Mouse (Mus musculus): ENCODE results near the gene Grap2.
A peak's percentile ranks its signal among the peaks of the same experiment; 100 is the strongest.

Gene Grap2

GRCm38 (mm10) chr15:80572291-80572690 is at the start of gene Grap2:
Grap2 (plus strand) TSS chr15:80572594.
- peak; percentile 94 for DNase-seq (ENCODE audit: low read depth)

- DNase-seq (ENCODE audit: low read depth) = peak; percentile 37
Observed at GRCm38 (mm10) chr15:80529955-80530869, 42.2 kb upstream of the Grap2 start.

DNA sequence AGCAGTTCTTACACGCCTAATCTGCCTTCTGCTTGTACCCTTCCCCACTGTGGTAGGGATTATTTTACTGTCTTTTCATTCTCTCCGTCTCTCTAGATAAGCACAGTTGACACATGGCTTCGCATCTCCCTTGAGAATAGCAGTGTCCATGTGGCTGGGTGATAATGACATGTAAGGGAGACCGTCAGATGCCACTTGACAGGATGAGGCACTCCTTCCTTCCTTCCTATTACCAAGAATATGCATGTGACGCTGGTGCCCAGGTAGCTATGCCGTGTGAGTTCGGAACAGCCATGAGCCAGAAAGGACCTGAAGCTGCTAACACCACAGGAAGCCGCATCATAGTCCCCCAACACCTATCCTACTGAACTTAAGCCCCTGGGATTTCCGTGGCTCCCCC is 41.4 kb upstream of the Grap2 start:
- DNase-seq (ENCODE audit: low read depth) = no peak

GRCm38 (mm10) chr15:80532281-80533072 is 39.9 kb upstream of the Grap2 start:
- no peak for DNase-seq (ENCODE audit: low read depth)

- DNase-seq (ENCODE audit: low read depth) = no peak
Observed at GRCm38 (mm10) chr15:80533274-80533673, 39.1 kb upstream of the Grap2 start.

DNA sequence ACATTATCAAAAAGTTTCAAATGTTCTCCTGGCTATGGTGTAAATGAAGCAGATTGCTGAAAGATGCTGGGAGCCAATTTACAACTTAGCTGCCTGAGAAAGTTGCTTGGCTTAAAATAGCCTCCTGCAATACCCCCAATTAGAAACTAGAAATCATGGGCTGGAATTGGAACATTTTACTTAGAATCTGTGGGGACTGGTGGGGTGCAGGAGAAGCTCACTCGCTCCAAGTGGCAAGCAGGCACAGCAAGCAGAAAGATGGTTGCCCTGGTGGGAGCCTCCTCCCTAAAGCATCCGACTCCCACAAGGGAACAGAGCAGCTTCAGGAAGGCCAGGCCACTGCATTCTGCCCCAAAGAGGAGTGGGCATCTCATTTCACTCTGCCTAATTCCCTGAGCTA is 36.3 kb upstream of the Grap2 start:
- DNase-seq (ENCODE audit: low read depth) = no peak

DNA sequence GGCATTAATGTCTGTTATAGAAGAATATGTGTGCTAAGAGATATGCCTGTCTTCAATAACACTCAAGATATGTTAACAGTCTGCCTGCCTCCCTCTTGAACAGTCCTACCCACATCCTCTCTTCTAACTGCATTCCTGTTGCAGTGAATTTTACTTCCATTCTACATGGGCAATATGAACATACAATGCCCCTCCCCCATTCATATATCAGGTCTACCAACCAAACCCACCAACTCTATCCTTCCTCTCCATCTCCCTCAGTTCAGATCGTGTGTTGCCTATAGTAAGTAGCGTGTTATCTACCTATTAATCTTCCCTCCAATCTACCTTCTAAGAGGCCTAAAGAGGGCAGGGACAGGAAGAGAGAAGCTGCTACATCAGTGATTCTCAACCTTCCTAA is 34.3 kb upstream of the Grap2 start:
- peak; percentile 62 for DNase-seq (ENCODE audit: low read depth)

DNA sequence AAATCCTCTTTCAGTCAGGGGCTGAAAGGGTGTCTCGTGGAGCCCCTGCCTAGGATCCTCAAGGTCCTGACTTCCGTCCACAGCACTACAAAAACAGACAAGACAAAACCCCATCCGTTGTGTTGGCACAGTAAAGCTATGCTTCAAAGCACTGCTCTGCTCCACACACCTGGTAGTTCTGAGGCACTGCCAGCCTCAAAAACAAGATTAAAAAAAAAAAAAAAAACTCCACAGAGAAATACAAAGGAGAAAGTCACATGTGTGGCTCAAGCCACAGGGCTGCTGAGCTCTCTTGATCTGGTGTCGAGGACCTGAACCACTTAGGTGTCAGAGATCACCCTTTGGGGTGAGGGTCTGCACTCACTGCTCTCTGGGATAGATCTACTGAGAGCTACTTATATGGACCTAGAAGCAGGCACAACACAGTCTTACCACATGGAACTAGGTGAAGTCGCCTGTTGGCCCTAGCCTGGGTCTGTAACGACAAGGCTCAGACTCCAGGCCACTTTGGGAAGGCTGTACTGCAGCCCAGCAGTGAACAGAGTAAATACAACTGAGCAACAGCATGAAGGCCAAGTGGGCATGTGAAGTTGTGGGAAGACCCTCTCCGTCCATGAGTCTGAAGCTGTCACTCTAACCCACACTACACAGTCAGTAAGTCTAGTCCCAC is 33.6 kb upstream of the Grap2 start:
- DNase-seq (ENCODE audit: low read depth) = peak; percentile 59

DNA sequence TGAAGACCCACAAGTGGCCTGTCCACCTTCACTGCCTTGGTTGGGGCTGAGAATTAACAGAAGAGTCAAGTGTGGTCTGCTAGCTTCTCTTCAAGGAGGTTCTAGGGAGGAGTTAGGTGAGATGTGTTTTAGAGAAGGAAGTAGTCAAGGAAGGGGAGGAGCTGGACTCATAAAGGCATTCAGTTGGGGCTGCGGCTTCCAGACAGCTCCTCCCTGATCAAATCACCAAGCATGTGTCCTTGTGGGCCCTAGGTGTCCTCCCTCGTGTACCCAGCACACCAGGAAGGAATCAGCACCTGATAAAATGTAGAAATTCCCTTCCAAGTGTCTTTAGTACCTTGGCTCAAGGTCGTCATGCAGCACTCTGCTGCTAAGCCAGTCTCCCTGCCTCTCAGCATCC is 28.3 kb upstream of the Grap2 start:
- DNase-seq (ENCODE audit: low read depth) = peak; percentile 52

DNA sequence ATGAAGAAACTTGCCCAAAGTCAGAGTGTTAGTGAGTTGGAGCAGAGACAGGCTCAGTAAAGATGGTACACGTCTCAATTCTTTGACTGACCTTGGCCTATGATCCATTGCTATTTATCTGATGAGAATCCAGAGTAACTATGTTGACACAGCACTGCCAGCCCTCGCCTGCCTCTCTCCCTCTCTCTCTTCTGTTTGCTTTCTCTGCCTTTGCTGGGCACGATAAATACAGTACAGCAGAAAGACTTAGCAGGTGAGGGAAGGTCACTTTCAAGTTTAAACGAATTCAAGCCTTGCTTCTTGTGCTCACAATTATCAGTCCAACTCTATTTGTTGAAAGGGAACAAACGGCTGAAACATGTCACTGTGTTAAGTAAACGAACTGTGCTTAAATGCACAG is 27.0 kb upstream of the Grap2 start:
- DNase-seq (ENCODE audit: low read depth) = no peak

- peak; percentile 60 for DNase-seq (ENCODE audit: low read depth)
Observed at GRCm38 (mm10) chr15:80554860-80555822, 17.3 kb upstream of the Grap2 start.

GRCm38 (mm10) chr15:80556021-80556420 is 16.4 kb upstream of the Grap2 start:
- no peak for DNase-seq (ENCODE audit: low read depth)

GRCm38 (mm10) chr15:80557745-80558144 is 14.6 kb upstream of the Grap2 start:
- peak; percentile 51 for DNase-seq (ENCODE audit: low read depth)

- DNase-seq (ENCODE audit: low read depth) = peak; percentile 68
Observed at GRCm38 (mm10) chr15:80559534-80559933, 12.9 kb upstream of the Grap2 start.

DNA sequence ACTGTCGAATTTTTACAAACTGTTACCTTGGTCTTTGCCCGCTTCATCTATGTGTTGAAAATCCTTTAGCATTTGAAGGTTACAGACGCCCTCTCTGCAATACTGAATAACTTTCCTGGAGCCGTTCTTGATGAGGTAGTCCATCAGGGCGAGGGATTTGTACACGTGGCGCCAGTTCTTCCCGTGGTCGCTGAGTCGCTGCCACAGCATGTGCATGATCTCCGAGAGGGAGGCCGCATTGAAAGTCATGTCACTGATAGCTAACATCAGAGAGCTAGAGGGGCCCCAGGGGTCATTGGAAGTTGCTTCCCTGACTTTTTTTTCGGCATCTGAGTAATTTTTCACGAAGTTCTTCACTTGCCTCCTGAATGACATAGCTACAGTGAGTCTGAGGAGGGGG is 12.4 kb upstream of the Grap2 start:
- peak; percentile 59 for DNase-seq (ENCODE audit: low read depth)

DNA sequence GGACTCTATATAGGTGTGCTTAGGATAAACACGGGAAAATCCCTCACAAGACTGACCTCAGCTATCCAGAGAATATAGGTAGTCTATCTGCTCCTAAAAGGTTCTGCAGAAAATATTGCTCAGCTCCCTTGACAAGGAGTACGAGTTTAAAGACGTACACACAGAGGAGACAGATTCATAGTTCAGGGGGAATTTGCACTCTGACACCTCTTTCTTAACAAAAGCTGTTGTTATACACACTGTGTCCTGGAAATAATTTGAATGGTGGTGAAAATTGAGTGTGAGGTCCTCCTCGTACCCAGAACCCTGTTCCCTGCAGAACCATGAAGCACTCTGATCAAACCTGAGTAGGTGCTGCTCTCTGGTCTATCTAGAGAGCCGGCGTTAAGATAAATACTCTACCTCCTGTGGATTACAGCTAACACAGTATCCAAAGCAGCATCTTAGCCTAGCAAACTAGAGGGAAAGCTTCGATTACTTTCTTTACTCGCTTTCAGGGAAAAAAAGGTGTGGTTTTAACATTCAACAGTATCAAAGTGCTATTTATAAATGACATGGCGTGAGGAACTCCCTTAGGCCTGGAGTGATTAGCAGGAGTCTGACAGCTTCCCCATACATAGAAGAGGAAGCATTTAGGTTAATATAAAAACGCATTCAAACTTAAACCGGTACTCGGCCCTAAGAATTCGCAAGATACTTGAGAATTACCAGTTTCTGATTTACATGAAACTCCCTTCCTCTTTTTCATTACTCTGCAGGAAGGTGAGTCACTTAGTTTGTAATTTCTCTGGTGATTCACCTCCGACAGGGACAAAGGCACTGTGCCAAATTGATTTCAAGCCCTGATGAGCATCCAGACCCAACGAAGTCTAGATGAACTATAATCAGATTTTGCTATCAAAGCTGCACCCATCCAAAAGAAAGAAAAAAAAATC is 11.5 kb upstream of the Grap2 start:
- peak; percentile 69 for DNase-seq (ENCODE audit: low read depth)

DNA sequence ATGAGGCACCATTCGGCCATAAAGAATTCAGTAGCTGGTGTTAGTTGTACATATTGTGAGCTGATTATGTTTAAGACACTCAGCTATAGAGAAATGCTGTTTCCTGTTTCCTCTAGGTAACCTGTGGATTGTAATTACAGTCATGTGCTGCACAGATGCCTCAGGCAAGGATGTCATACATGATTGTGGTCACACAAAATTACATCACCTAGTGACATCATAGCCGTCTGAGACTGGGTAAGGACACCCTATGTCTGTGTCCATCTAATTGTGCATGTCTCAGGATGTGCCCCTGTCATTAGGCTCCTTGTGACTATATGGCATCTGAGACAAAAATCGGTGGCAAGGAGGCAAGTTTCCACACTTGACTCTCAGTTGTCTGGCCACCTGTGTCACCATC is 9.9 kb upstream of the Grap2 start:
- DNase-seq (ENCODE audit: low read depth) = peak; percentile 81

GRCm38 (mm10) chr15:80563634-80564208 is 8.7 kb upstream of the Grap2 start:
- peak; percentile 67 for DNase-seq (ENCODE audit: low read depth)

DNA sequence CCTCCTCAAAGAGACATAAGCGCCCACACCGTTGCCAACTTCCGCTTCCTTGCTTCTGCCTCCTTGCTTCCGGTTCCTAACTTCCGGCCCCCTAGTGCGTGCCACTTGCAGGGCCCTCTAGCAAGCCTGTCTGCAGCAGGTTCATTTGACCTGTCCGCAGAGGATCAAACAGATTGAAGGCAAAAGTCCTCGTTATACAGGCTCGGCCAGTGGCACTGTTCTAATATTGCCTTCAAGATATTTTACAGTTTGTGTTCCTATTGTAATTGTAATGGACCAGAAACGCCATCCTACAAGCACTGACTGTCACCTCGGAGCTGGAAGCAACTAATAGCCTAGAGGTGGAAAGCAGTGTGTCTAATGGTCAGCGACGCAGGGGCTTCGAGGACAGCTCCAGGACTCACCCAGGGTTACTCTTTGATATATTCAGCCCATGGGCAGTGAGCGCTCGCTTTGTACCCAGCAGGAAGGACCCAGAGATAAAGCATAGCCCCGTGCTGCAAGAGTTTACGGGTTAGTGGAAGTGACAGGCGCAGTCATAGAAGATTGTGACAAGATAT is 7.2 kb upstream of the Grap2 start, which contains the start of gene Enthd1:
Gene Enthd1, minus strand, starts transcription at position 51 of the 560 bp plus-strand sequence.
- DNase-seq (ENCODE audit: low read depth) = peak; percentile 22

Data from induced T-regulatory cell, adult 2 months (primary cell).